Mouse (Mus musculus) lung, postnatal 25 days (tissue): ENCODE measurements around the gene Ogfod2.

ENCODE experiments used
- DNase-seq: peaks from one replicate; pipeline ENCODE4 v3.0.0; 2022; ENCODE audit warnings: low spot score

Gene Ogfod2

GRCm38 (mm10) chr5:124095077-124095581 lies 17.0 kb upstream of the Ogfod2 start:
- no peak for DNase-seq

- peak; percentile 99 for DNase-seq
Observed at GRCm38 (mm10) chr5:124095596-124096232, 16.4 kb upstream of the Ogfod2 start, which contains the start of gene Abcb9. Gene Abcb9, minus strand, starts transcription at chr5:124095798.

DNA sequence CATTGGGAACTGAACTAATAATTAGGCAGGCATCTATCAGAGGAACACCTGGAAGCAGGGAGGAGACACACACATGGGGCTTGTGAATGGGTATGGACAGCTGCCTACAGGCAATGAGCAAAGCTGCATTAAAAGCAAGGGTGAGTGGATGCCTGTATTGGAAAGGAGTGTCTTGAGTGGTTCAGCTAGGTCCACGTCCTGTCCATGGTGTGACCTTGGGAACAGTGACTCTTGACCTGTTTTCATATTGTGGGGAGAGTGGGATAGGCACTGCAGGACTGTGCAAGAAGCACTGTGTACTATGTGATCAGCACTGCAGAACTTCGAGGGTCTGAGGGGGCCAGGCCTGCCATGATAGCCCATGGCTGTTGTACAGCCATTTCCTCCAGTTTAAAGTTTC lies 13.2 kb upstream of the Ogfod2 start:
- DNase-seq: no peak

DNA sequence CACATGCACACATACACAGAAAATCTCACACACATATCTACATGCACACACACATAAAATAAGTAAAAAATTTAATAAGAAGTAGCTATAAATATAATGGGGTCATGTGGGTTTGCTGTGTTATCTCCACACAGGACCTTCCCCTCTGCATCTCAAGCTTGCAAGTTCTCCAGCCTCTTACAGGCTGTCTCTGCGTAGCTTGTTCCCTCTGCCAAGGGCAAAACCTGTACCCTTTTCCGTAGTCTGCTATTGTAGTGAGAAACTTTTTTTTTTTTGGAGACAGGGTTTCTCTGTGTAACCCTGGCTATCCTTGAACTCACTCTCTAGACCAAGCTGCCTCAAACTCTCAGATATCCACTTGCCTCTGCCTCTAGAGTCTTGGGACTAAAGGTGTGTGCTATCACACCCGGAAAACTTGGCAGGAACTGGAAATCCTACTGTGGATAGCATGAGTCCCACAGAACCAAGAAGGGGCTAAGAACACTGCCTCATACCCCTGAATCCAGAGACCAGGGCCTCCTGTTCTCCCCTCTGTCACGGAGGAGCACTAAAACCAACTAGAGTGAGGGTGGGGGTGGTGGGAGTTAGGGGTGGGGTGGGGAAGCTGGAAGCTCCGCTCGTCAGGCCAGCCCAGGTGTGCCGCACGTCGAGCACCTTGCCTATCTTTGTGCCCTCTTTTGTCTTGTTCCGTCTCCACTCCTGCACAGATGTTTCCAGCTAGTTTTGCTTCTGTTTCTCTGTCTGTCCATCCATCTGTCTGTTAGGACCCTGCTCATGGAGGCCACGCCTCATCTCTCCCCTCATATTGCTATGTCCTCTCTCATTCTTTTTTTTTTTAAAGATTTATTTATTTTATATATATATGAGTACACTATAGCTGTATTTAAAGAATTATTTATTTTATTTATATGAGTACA lies 11.7 kb upstream of the Ogfod2 start:
- no peak for DNase-seq

DNA sequence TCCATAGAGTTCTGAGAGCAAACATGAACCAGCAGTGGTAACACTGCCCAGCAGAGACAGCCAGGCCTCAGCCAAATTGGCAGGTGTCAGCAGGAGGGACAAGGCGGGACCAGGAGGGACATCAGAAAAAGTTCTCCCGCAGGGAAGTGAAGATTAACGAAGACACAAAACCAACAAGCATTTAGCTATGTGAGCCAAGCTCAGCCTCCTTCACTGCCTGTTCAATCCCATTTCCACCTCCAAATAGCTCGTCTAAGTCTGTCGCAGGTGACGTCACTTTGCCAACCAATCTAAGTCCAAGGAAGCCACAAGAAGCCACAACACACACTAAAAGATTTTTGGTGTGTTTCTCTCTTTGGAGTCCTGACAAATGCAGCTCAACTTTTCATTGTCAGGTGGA lies 9.8 kb upstream of the Ogfod2 start:
- no peak for DNase-seq

GRCm38 (mm10) chr5:124103020-124103419 lies 9.1 kb upstream of the Ogfod2 start:
- DNase-seq: no peak

- no peak for DNase-seq
Observed at GRCm38 (mm10) chr5:124103552-124103951, 8.5 kb upstream of the Ogfod2 start.

GRCm38 (mm10) chr5:124111077-124111741 lies 888 bp upstream of the Ogfod2 start:
- peak; percentile 34 for DNase-seq

- peak; percentile 17 for DNase-seq
Observed at GRCm38 (mm10) chr5:124112531-124112930, 434 bp downstream of the Ogfod2 start.

DNA sequence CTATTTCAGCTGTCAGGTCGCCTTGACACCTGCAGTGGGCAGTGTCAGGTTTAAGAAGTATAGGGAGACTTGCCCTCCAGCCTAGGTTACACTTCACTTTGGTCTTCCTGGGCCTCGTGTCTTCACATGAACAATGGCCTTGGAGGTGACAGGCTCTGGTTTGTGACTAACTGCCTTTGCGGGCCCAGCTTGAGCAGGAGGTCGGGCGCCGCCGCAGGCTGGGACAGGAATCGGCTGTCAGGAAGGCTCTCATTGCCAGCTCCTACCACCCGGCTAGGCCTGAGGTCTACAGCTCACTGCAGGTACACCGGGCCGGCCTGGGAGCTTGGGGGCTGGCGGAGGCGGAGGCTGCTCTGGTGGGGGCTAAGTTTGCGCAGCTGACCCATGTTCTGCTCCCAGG lies 933 bp downstream of the Ogfod2 start:
- DNase-seq: peak; percentile 29

- no peak for DNase-seq
Observed at GRCm38 (mm10) chr5:124114276-124115025, 2.4 kb downstream of the Ogfod2 start.

- no peak for DNase-seq
Observed at GRCm38 (mm10) chr5:124115531-124115930, 3.4 kb downstream of the Ogfod2 start.

DNA sequence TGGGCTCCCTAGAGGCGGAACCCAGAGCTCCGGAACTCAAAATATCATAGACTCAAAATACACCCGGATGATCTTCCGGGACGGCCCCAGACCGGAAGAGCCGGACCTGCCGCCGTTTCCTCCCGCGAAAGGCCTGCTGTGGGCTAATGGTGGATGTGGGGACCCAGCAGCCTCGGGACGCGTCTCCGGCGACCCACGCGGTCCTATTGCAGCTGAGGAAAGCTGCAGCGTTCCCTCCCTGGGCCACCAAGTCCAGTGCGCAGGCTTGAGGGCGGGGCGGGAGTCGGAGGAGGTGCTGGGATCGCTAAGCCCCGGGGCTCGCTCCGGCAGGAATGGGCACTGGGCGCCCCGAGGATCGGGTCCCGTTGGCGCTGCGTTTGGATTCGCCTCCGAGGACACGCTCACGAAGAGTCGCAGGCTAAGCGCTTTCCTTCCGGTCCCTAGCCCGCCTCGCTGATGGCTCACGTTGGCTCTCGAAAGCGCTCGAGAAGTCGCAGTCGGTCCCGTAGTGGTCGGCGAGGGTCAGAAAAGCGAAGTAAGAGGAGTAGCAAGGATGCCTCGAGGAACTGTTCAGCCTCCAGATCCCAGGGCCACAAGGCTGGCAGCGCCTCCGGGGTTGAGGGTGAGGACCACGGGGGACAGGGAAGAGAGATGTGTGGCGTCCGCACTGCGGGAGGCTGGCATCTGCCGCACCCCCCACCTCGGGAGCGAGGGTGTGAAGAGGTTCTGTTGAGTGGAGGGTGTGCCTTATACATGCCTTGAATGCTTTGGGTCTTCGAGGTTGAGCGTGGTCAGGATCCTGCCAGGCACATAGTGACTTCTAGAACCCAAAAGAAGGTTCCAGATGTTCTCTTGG lies 4.1 kb downstream of the Ogfod2 start, which contains the start of gene Arl6ip4:
Gene Arl6ip4 (plus strand): TSS at position 100 of the 856 bp plus-strand sequence.
- peak; percentile 65 for DNase-seq

GRCm38 (mm10) chr5:124119204-124119603 lies 7.1 kb downstream of the Ogfod2 start:
- DNase-seq: no peak

GRCm38 (mm10) chr5:124122357-124122756 lies 10.3 kb downstream of the Ogfod2 start:
- no peak for DNase-seq

- no peak for DNase-seq
Observed at GRCm38 (mm10) chr5:124125093-124125492, 13.0 kb downstream of the Ogfod2 start.

- no peak for DNase-seq
Observed at GRCm38 (mm10) chr5:124134261-124134660, 22.2 kb downstream of the Ogfod2 start.

DNA sequence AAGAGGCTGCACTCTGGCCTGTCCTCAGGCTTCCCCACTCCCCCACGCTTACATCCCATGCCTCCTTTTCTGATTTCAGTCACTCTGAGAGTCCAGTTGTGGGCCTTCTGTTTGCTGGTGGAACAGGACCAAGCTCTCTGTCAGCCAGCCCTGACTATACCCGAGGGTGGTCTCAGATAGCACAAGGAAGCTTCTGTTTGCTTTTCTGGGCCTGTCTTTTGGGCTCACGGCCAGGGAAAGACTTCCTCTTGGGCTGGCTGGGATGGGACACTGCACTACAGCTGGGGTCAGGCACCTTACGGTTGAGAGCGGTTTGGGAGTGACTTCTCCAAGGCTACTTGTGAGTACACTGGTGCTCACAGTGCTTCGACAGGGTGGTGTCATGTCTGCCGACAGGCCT lies 26.0 kb downstream of the Ogfod2 start:
- peak; percentile 17 for DNase-seq

GRCm38 (mm10) chr5:124149028-124149427 lies 36.9 kb downstream of the Ogfod2 start:
- peak; percentile 81 for DNase-seq

- DNase-seq: peak; percentile 68
Observed at GRCm38 (mm10) chr5:124150895-124151294, 38.8 kb downstream of the Ogfod2 start.

- DNase-seq: peak; percentile 66
Observed at GRCm38 (mm10) chr5:124152734-124153133, 40.6 kb downstream of the Ogfod2 start.
